Mouse (Mus musculus): ENCODE measurements around the gene Gm20795.
"Not testable (repeated sequence)": the region's sequence is repeated elsewhere in the genome, so short reads cannot be mapped to it uniquely, and the experiment has no call there.

Gm20795 gene

DNA sequence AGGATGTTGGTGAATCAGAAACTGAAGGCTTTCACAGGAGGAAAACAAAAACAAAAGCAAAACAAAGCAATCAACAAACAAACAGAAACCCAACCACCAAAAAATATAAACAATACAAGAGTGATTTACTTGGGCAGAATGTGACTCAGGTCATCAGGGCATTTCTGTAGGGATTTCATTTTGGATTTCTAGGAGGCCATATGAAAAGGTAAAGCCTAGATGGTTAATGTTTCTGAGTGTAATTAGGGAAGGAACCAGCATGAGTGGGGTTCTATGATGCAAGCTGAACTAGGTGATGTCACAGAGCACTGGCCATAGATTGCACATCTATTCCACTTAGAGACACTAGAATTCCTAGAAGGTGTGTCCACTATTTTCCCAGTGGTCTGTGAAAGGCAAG lies at the start of gene Gm20795:
Gene Gm20795, plus strand, starts transcription at position 301 of the 400 bp plus-strand sequence.
- not testable (repeated sequence) for DNase-seq

- DNase-seq: not testable (repeated sequence)
Measured at GRCm38 (mm10) chrY:40775665-40776064, 29.0 kb upstream of the Gm20795 start, which contains the start of gene Gm21797. TSS of gene Gm21797 (minus strand) at chrY:40775765.
